In genomic region chr4:47704607-47705006, GRCm38 (mm10) we compare ENCODE assay signal across 20 mouse cellular contexts.
A peak's percentile ranks its signal among the peaks of the same experiment; 100 is the strongest.
DNase-seq lines count a peak whose midpoint lies in the region; ATAC-seq lines count a peak whose summit lies in the region.
"Had no signal": no experiment of that assay in that cellular context is flagged by ENCODE, and none has a peak within 500 bp of the region (broad histone marks: within the 10 kb centered on the region; RNA-seq: fewer than 3 reads in every experiment).

No protein-coding gene starts in this region.

- no peak overlapping the region for H3K27ac ChIP-seq in kidney, embryonic 16.5 days (ENCODE audit: low read length)
- H3K27ac ChIP-seq in midbrain, embryonic 14.5 days (replicated peaks; ENCODE audit: low read depth, low read length), result no peak overlapping the region
- H3K27ac ChIP-seq: embryonic facial prominence, embryonic 13.5 days; forebrain, embryonic 12.5 days had no signal

- H3K27me3 ChIP-seq in kidney, embryonic 16.5 days (ENCODE audit: insufficient read depth, low read length), result no peaks in the 10 kb centered on the region
- no peaks in the 10 kb centered on the region for H3K27me3 ChIP-seq in splenic B cell, adult 2 months (ENCODE audit: control insufficient read depth, insufficient read depth, low read length, poor library complexity, severe bottlenecking)
- no peaks in the 10 kb centered on the region for H3K27me3 ChIP-seq in midbrain, embryonic 14.5 days (ENCODE audit: control insufficient read depth, insufficient read depth, low read length)
- H3K27me3 ChIP-seq: embryonic facial prominence, embryonic 13.5 days; forebrain, embryonic 12.5 days; heart, embryonic 12.5 days had no signal

- no peaks in the 10 kb centered on the region for H3K36me3 ChIP-seq in kidney, embryonic 16.5 days (ENCODE audit: insufficient read depth, low read length)
- H3K36me3 ChIP-seq in splenic B cell, adult 2 months (ENCODE audit: control insufficient read depth, insufficient read depth, low read length, poor library complexity, severe bottlenecking), result no peaks in the 10 kb centered on the region
- H3K36me3 ChIP-seq in midbrain, embryonic 14.5 days (ENCODE audit: control insufficient read depth, insufficient read depth, low read length), result no peaks in the 10 kb centered on the region
- H3K36me3 ChIP-seq: embryonic facial prominence, embryonic 13.5 days; forebrain, embryonic 12.5 days; G1E; heart, embryonic 12.5 days had no signal

- H3K9ac ChIP-seq in kidney, embryonic 16.5 days (replicated peaks; ENCODE audit: low read length), result no peak overlapping the region
- H3K9ac ChIP-seq in midbrain, embryonic 14.5 days (replicated peaks; ENCODE audit: low read length), result no peak overlapping the region
- H3K9ac ChIP-seq: embryonic facial prominence, embryonic 13.5 days; forebrain, embryonic 12.5 days; forebrain, postnatal 0 days; heart, embryonic 12.5 days had no signal

- no peak overlapping the region for H3K4me2 ChIP-seq in kidney, embryonic 16.5 days (replicated peaks; ENCODE audit: low read depth, low read length)
- no peak overlapping the region for H3K4me2 ChIP-seq in midbrain, embryonic 14.5 days (ENCODE audit: low read length)
- H3K4me2 ChIP-seq: embryonic facial prominence, embryonic 13.5 days; forebrain, embryonic 12.5 days; heart, embryonic 12.5 days had no signal

- DNase-seq in kidney, adult 9 months, result peak; percentile 2
- peak; percentile 44 for DNase-seq in splenic B cell, adult 2 months (ENCODE audit: low read depth, low spot score)
- DNase-seq in lung, postnatal 36 days, result no peak
- DNase-seq in midbrain, embryonic 14.5 days, result no peak
- no peak for DNase-seq in urinary bladder, postnatal 10 days (ENCODE audit: low spot score)
- DNase-seq: adrenal gland, adult 8-10 months; adrenal gland, postnatal 36 days; cerebellum, adult 11 months; cerebellum, adult 8-10 months; cerebellum, postnatal 14 days; forebrain, postnatal 0 days; gastrocnemius, postnatal 14 days had no signal

- no peak overlapping the region for H3K4me3 ChIP-seq in kidney, embryonic 16.5 days (ENCODE audit: low read length)
- no peak overlapping the region for H3K4me3 ChIP-seq in midbrain, embryonic 14.5 days (replicated peaks; ENCODE audit: low read depth, low read length)
- H3K4me3 ChIP-seq: embryonic facial prominence, embryonic 13.5 days; forebrain, embryonic 12.5 days; heart, embryonic 12.5 days had no signal

- H3K9me3 ChIP-seq in kidney, embryonic 16.5 days (ENCODE audit: low read length), result no peaks in the 10 kb centered on the region
- H3K9me3 ChIP-seq in midbrain, embryonic 14.5 days (ENCODE audit: control insufficient read depth, low read length), result no peaks in the 10 kb centered on the region
- H3K9me3 ChIP-seq: embryonic facial prominence, embryonic 13.5 days; forebrain, embryonic 12.5 days; G1E; heart, embryonic 12.5 days had no signal

- H3K4me1 ChIP-seq in kidney, embryonic 16.5 days (ENCODE audit: insufficient read depth, low read length), result no peaks in the 10 kb centered on the region
- no peaks in the 10 kb centered on the region for H3K4me1 ChIP-seq in midbrain, embryonic 14.5 days (ENCODE audit: control insufficient read depth, insufficient read depth, low read length)
- H3K4me1 ChIP-seq: embryonic facial prominence, embryonic 13.5 days; forebrain, embryonic 12.5 days; heart, embryonic 12.5 days had no signal

- WGBS in kidney, embryonic 16.5 days, result 74% methylated on average over 4 of the region's 4 CpGs
- WGBS in midbrain, embryonic 14.5 days, result 88% methylated on average over 4 of the region's 4 CpGs

- no peak for ATAC-seq in kidney, embryonic 16.5 days (ENCODE audit: low FRiP score, low TSS enrichment)
- ATAC-seq in common myeloid progenitor, adult 5-6 weeks (replicated peaks; ENCODE audit: low read depth, poor library complexity, severe bottlenecking), result peak; percentile 86
- ATAC-seq in megakaryocyte progenitor cell, adult 5-6 weeks (replicated peaks; ENCODE audit: poor library complexity), result peak; percentile 95
- no peak for ATAC-seq in midbrain, embryonic 14.5 days (ENCODE audit: low FRiP score, low TSS enrichment)
- ATAC-seq: forebrain, postnatal 0 days; hindbrain, embryonic 16.5 days had no signal

Comparison
In these comparisons a context has a peak if more than half of its experiments do, and no peak if none do; other contexts are left out.
1. DNase-seq: peak in kidney, adult 9 months (single experiment) and splenic B cell, adult 2 months (single experiment); none in lung, postnatal 36 days (single experiment), midbrain, embryonic 14.5 days (single experiment) and urinary bladder, postnatal 10 days (single experiment).
2. ATAC-seq: peak in common myeloid progenitor, adult 5-6 weeks (single experiment) and megakaryocyte progenitor cell, adult 5-6 weeks (single experiment); none in kidney, embryonic 16.5 days (single experiment) and midbrain, embryonic 14.5 days (single experiment).